Mouse (Mus musculus): ENCODE measurements around the gene Rassf2. TPM values are rescaled to one million over a fixed set of nuclear protein-coding genes. Genes with fewer than 3 reads are reported as not detected.
A peak's percentile ranks its signal among the peaks of the same experiment; 100 is the strongest.

Rassf2 gene
- polyA plus RNA-seq (2012) = under 0.01 and 0.06 TPM in 2 replicates

DNA sequence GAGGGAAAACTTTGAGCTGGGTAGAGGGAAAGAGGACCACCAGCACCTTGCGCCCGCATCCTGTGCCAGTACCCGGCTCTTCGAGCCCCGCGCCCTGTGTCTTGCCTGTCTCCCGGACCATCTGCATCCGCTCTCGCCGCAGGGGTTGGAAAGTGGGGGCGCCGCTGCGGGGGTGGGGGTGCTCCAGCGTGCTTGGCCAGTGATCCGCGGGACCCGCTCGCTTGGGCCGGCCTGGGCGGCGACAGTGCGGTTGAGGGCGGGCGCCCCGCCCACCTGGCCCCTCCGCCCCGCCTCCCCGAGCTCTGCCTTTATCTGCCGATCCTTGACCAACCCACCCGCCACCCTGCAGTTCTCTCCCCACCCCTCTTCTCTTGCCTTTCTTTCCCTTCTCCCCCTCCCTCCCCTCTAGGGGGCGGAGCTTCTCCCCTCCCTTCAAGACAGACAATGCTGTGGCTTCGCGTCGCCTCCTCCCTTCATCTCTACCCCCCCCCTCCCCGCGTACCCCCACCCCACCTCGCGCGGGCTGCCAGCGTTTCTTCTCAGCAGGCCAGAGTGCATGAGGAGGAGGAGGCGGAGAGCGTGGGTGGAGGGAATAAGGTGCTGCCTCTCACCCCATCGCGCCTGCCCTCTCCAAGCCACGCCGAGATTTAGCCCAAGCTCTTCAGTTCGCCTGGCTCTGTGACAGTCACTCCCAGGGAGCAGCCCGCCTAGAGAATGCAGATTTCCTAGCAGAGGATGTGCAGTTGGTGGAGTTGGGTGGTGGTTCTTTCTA lies at the start of gene Rassf2:
TSS of gene Rassf2 (minus strand) at position 613 of the 772 bp plus-strand sequence.
- Histone ChIP-seq H3K27me3 (ENCODE audit: control insufficient read depth) (peaks cover 44% of the 10 kb centered on the region), H3K9me3 (ENCODE audit: control insufficient read depth, low read length) (no peaks in the 10 kb centered on the region), H3K36me3 (ENCODE audit: control insufficient read depth) (no peaks in the 10 kb centered on the region), H3K4me3 (replicated peaks) (peak within 1 kb of the TSS; percentile 53), H3K4me1 (ENCODE audit: control insufficient read depth) (peaks cover 27% of the 10 kb centered on the region)
- TF ChIP-seq GATA1 (IDR thresholded peaks at IDR 0.05; ENCODE audit: low read length) (no peak), TAL1 (IDR thresholded peaks at IDR 0.05; ENCODE audit: low read length) (no peak)

DNA sequence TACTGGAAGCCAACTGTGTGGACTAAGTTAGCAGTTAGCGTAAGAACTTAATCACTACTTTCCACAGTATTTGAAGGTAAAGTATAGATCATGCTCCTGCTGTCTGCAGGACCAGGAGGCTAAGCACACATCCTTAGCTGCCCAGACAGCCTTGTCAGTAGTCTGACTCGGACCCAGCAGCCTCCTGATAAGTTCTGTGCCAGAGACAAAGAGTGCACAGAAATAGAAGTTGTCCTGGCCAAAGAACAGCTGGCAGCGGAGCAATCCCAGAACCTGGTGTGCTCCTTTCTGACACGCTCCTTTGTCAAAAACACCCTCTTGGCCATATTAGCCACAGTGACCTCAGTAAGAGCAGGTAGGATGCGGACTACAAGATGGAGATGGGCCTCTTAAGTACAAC lies 49.1 kb upstream of the Rassf2 start:
- H3K36me3 ChIP-seq (ENCODE audit: control insufficient read depth) = peaks cover 12% of the 10 kb centered on the region; the same call in 1 of the 2 replicates
- TF ChIP-seq GATA1 (IDR thresholded peaks at IDR 0.05; ENCODE audit: low read length) = no peak
- TF ChIP-seq TAL1 (IDR thresholded peaks at IDR 0.05; ENCODE audit: low read length) = no peak
- no peaks in the 10 kb centered on the region for H3K9me3 ChIP-seq (ENCODE audit: control insufficient read depth, low read length)

DNA sequence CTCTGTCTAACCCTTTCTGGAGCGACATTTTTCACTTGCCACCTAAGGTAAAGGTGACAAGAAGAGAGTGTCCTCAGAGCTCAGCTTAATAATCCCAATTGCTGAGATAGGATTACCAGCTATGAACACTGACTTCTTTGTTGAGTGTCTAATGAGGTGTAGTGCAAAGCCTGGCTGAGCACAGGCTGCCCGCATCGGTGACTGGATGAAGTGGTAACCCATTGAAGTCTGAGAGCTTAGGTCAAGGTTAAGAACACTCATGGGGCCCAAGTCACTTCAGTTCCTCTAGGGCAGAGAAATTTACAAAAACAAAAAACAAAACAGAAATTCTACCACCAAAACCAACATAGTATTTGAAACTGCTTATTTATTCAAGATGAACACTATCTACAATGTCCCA lies 43.0 kb upstream of the Rassf2 start:
- TF ChIP-seq GATA1 (IDR thresholded peaks at IDR 0.05; ENCODE audit: low read length) (no peak), TAL1 (IDR thresholded peaks at IDR 0.05; ENCODE audit: low read length) (no peak)
- no peak overlapping the region for H3K4me3 ChIP-seq (replicated peaks)
- H3K9me3 ChIP-seq (ENCODE audit: control insufficient read depth, low read length) = no peaks in the 10 kb centered on the region
- H3K27me3 ChIP-seq (ENCODE audit: control insufficient read depth) = no peaks in the 10 kb centered on the region
- H3K4me1 ChIP-seq (ENCODE audit: control insufficient read depth) = no peaks in the 10 kb centered on the region
- H3K36me3 ChIP-seq (ENCODE audit: control insufficient read depth) = peaks cover 18% of the 10 kb centered on the region; the same call in 1 of the 2 replicates

More for the DNA sequence above, 49.1 kb upstream of the Rassf2 start:
- Histone ChIP-seq H3K4me3 (replicated peaks) (no peak overlapping the region), H3K27me3 (ENCODE audit: control insufficient read depth) (no peaks in the 10 kb centered on the region), H3K4me1 (ENCODE audit: control insufficient read depth) (no peaks in the 10 kb centered on the region)

DNA sequence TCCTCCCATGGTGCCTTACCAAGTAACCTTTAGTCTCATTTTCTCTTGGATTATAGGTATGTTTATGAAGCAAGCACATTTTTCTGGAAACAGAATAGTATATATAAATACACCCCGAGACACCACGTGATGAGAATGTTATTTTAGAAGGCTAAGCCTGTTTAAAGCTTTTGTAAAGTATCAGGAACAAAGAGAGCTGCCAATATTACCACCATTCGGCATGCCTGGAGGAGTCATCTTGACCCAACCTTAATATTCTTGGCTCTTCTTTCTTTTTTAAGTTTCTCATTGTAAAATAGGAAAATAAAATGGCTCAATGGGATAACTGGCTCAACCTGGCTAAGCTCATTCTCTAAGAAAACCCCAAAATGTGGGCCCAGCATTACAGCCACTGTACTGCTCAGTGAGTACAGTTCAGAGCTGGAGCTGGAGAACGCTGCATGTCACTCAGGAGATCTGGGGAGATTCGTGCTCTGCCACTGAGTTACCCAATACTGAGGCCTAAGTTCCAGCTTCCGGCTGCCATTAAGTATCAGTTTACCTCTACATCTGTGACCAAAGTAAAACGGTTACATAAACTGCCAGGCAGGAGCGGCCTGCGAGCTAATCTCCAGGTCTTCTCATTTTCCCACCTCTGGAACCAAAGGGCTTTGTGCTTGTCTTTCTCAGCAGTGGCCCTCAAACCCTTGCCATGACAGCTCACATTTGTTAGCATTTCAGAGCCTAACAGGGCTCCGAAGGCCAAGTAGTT lies 40.1 kb upstream of the Rassf2 start:
- no peak overlapping the region for H3K4me3 ChIP-seq (replicated peaks)
- no peaks in the 10 kb centered on the region for H3K27me3 ChIP-seq (ENCODE audit: control insufficient read depth)
- TF ChIP-seq GATA1 (IDR thresholded peaks at IDR 0.05; ENCODE audit: low read length) = no peak
- TF ChIP-seq TAL1 (IDR thresholded peaks at IDR 0.05; ENCODE audit: low read length) = no peak
- H3K36me3 ChIP-seq (ENCODE audit: control insufficient read depth) = peaks cover 8% of the 10 kb centered on the region; the same call in 1 of the 2 replicates
- no peaks in the 10 kb centered on the region for H3K4me1 ChIP-seq (ENCODE audit: control insufficient read depth)
- no peaks in the 10 kb centered on the region for H3K9me3 ChIP-seq (ENCODE audit: control insufficient read depth, low read length)

DNA sequence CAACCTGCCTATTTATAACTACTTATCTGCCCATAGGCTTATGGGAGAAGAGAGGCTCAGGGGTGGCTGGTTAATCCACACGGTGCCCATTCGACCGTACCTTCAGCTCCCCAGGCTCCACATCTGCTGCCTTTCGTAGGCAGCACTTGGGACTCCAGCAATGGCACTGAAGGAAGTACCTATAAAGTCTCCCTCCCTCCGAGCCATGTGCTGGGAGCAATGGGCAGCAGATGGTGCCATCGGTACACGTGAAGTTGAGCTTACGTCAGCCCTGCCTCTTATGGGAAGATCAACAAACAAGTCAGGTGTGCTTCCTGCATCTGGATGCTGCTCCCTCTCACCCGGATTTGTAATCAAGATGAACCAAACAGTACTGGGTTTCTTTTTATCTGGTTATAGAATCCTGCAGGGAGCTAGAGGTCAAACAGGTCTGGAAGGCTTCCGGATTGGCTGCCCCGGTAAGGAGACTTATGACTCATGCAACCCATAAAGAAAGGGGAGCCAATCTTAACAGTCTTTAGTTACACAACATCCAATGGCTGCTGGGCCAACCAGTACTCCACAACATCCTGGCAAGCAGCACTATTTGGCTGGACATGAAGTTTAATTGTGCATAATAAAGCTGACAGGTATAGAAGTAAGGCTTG lies 34.2 kb upstream of the Rassf2 start:
- TF ChIP-seq TAL1 (IDR thresholded peaks at IDR 0.05; ENCODE audit: low read length) (no peak), GATA1 (IDR thresholded peaks at IDR 0.05; ENCODE audit: low read length) (no peak)
- Histone ChIP-seq H3K4me1 (ENCODE audit: control insufficient read depth) (no peaks in the 10 kb centered on the region), H3K9me3 (ENCODE audit: control insufficient read depth, low read length) (no peaks in the 10 kb centered on the region), H3K36me3 (ENCODE audit: control insufficient read depth) (peaks cover 4% of the 10 kb centered on the region; the same call in 1 of the 2 replicates), H3K27me3 (ENCODE audit: control insufficient read depth) (no peaks in the 10 kb centered on the region), H3K4me3 (replicated peaks) (no peak overlapping the region)

DNA sequence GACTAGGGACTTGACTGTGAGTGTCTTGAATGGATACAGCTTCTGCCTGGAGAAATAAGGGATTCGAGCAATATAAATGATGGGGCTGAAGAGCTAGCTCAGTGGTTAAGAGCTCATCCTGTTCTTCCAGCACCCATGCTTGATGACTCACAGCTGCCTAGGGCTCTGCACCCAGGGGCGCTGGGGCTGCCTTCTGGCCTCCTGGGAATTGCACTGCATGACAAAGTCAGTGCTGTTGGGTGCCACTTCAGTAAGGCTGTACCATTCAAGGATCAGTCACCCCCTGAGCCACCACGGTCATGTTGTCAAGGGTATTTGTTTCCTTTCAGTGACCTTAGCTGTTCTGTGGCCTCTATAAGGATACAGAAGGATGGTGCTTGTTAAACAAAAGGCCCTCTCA lies 33.7 kb upstream of the Rassf2 start:
- no peak for TF ChIP-seq GATA1 (IDR thresholded peaks at IDR 0.05; ENCODE audit: low read length)
- TF ChIP-seq TAL1 (IDR thresholded peaks at IDR 0.05; ENCODE audit: low read length) = no peak
- H3K27me3 ChIP-seq (ENCODE audit: control insufficient read depth) = no peaks in the 10 kb centered on the region
- H3K4me1 ChIP-seq (ENCODE audit: control insufficient read depth) = no peaks in the 10 kb centered on the region
- peaks cover 4% of the 10 kb centered on the region; the same call in 1 of the 2 replicates for H3K36me3 ChIP-seq (ENCODE audit: control insufficient read depth)
- H3K9me3 ChIP-seq (ENCODE audit: control insufficient read depth, low read length) = no peaks in the 10 kb centered on the region
- H3K4me3 ChIP-seq (replicated peaks) = no peak overlapping the region

DNA sequence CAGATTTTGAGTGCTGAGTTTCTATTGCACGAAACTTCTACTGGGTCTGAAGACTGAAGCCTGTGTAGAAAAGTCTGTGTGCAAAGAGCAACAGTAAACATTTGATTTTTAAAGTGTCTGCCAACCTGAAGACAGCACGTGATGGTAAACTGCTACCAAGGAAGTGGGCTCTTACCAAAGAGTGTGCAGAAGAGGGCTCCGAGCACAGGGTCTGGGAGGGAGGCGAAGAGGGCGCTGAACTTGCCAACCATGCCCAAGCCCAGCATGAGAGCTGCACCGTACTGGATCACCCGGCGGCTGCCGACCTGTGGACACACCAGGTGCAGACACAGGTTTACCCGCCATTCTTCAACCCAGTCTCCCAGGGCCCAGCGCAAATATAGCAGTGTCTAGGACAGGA lies 31.8 kb upstream of the Rassf2 start:
- peaks cover 10% of the 10 kb centered on the region; the same call in 1 of the 2 replicates for H3K36me3 ChIP-seq (ENCODE audit: control insufficient read depth)
- H3K4me3 ChIP-seq (replicated peaks) = no peak overlapping the region
- no peaks in the 10 kb centered on the region for H3K27me3 ChIP-seq (ENCODE audit: control insufficient read depth)
- H3K4me1 ChIP-seq (ENCODE audit: control insufficient read depth) = no peaks in the 10 kb centered on the region
- TF ChIP-seq TAL1 (IDR thresholded peaks at IDR 0.05; ENCODE audit: low read length) (no peak), GATA1 (IDR thresholded peaks at IDR 0.05; ENCODE audit: low read length) (no peak)
- H3K9me3 ChIP-seq (ENCODE audit: control insufficient read depth, low read length) = no peaks in the 10 kb centered on the region

DNA sequence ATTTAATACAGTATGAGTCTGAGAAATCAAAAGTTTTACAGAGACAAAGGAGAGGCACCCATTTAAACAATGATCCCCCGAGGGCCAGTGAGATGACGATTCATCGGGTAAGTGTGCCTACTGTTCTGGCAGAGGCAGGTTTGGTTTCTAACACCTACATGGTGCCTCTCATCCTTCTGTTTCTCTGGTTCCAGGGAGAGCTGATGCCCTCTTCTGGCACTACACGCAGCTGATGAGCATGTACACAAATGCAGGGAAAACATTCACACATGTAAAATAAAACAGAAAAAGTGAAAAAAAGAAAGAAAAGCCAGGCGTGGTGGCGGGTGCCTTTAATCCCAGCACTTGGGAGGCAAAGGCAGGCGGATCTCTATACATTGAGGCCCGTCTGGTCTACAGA lies 29.9 kb upstream of the Rassf2 start:
- TF ChIP-seq GATA1 (IDR thresholded peaks at IDR 0.05; ENCODE audit: low read length) (no peak), TAL1 (IDR thresholded peaks at IDR 0.05; ENCODE audit: low read length) (no peak)
- H3K4me1 ChIP-seq (ENCODE audit: control insufficient read depth) = no peaks in the 10 kb centered on the region

DNA sequence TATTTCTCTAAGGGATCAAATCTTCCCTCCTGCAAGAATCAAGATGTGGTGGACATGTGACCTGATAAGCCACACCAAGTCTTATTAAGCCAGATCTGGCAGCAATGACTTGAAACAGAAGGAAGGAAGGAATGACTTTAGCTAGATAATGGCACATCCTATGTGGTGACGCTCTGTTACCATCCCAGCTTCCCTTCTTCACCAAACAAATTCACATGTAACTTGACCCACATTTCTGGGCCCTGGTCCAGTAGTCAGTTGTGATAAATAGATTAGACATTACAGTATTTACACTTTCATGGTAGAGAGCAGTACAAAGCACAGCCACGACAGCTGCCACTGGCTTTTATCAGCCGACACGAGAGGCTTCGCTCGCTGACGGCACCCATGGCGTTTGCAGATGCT lies 25.3 kb upstream of the Rassf2 start:
- TF ChIP-seq GATA1 (IDR thresholded peaks at IDR 0.05; ENCODE audit: low read length) (no peak), TAL1 (IDR thresholded peaks at IDR 0.05; ENCODE audit: low read length) (no peak)
- Histone ChIP-seq H3K4me3 (replicated peaks) (no peak overlapping the region), H3K27me3 (ENCODE audit: control insufficient read depth) (no peaks in the 10 kb centered on the region), H3K9me3 (ENCODE audit: control insufficient read depth, low read length) (no peaks in the 10 kb centered on the region), H3K4me1 (ENCODE audit: control insufficient read depth) (peaks cover 4% of the 10 kb centered on the region), H3K36me3 (ENCODE audit: control insufficient read depth) (peaks cover 14% of the 10 kb centered on the region)

More for the DNA sequence above, 29.9 kb upstream of the Rassf2 start:
- H3K9me3 ChIP-seq (ENCODE audit: control insufficient read depth, low read length) = no peaks in the 10 kb centered on the region
- peaks cover 18% of the 10 kb centered on the region for H3K36me3 ChIP-seq (ENCODE audit: control insufficient read depth)
- H3K4me3 ChIP-seq (replicated peaks) = no peak overlapping the region
- H3K27me3 ChIP-seq (ENCODE audit: control insufficient read depth) = no peaks in the 10 kb centered on the region

Data from erythroblast, embryonic 14.5 days (primary cell).